8 mouse cellular contexts compared by ENCODE assay signal in genomic region chr12:101912626-101913490, GRCm38 (mm10). TPM values are rescaled to one million over a fixed set of nuclear protein-coding genes. Genes with fewer than 3 reads are reported as not detected.
A peak's percentile ranks its signal among the peaks of the same experiment; 100 is the strongest.
DNase-seq lines count a peak whose midpoint lies in the region; ATAC-seq and TF ChIP-seq lines count a peak whose summit lies in the region.

TSS of gene Trip11 (minus strand) at chr12:101913267.

- H3K4me1 ChIP-seq in bone marrow, adult 2 months (ENCODE audit: control insufficient read depth, insufficient read depth, low read length), result no peaks in the 10 kb centered on the region; the same call in none of the 2 replicates
- H3K4me1 ChIP-seq in embryonic facial prominence, embryonic 14.5 days (ENCODE audit: control insufficient read depth, insufficient read depth, low read length), result peaks cover 21% of the 10 kb centered on the region
- peaks cover 18% of the 10 kb centered on the region for H3K4me1 ChIP-seq in limb, embryonic 13.5 days
- peaks cover 27% of the 10 kb centered on the region for H3K4me1 ChIP-seq in midbrain, embryonic 15.5 days

- no peak for TF ChIP-seq CTCF in bone marrow, adult 2 months (IDR thresholded peaks at IDR 0.05; ENCODE audit: control insufficient read depth, insufficient read depth, low read length)

- peak within 1 kb of the TSS; percentile 96 for H3K9ac ChIP-seq in embryonic facial prominence, embryonic 14.5 days (ENCODE audit: low read depth, low read length)
- H3K9ac ChIP-seq in limb, embryonic 13.5 days, result peak within 1 kb of the TSS; percentile 94
- peak within 1 kb of the TSS; percentile 79 for H3K9ac ChIP-seq in midbrain, embryonic 15.5 days

- peak within 1 kb of the TSS; percentile 83 for H3K4me2 ChIP-seq in embryonic facial prominence, embryonic 14.5 days (ENCODE audit: low read depth, low read length)
- H3K4me2 ChIP-seq in limb, embryonic 13.5 days (replicated peaks), result peak within 1 kb of the TSS; percentile 79
- peak within 1 kb of the TSS; percentile 88 for H3K4me2 ChIP-seq in midbrain, embryonic 15.5 days

- under 1% methylated on average over 69 of the region's 69 CpGs for WGBS in bone marrow, adult 2 months
- WGBS in embryonic facial prominence, embryonic 14.5 days, result under 1% methylated on average over 57 of the region's 69 CpGs
- under 1% methylated on average over 69 of the region's 69 CpGs for WGBS in limb, embryonic 13.5 days
- under 1% methylated on average over 69 of the region's 69 CpGs for WGBS in midbrain, embryonic 15.5 days

- ATAC-seq in embryonic facial prominence, embryonic 14.5 days (ENCODE audit: low read depth), result peak; percentile 97
- peak; percentile 96 for ATAC-seq in limb, embryonic 13.5 days (ENCODE audit: low FRiP score, low read depth)
- ATAC-seq in midbrain, embryonic 15.5 days (replicated peaks), result peak; percentile 98

- H3K27ac ChIP-seq in bone marrow, adult 2 months (ENCODE audit: control insufficient read depth, insufficient read depth, low read depth, low read length, poor library complexity), result peak within 1 kb of the TSS; percentile 94
- H3K27ac ChIP-seq in embryonic facial prominence, embryonic 14.5 days (replicated peaks; ENCODE audit: low read depth, low read length), result peak within 1 kb of the TSS; percentile 94
- H3K27ac ChIP-seq in limb, embryonic 13.5 days, result peak within 1 kb of the TSS; percentile 91
- peak within 1 kb of the TSS; percentile 87 for H3K27ac ChIP-seq in midbrain, embryonic 15.5 days

- TF ChIP-seq POLR2A in bone marrow, adult 2 months (IDR thresholded peaks at IDR 0.05; ENCODE audit: borderline replicate concordance, control insufficient read depth, low read depth, low read length), result peak; percentile 93; the same call in 1 of the 2 replicates

- peak within 1 kb of the TSS; percentile 99 for H3K4me3 ChIP-seq in bone marrow, adult 2 months (replicated peaks; ENCODE audit: control insufficient read depth, low read depth, low read length)
- H3K4me3 ChIP-seq in embryonic facial prominence, embryonic 14.5 days (ENCODE audit: low read depth, low read length), result peak within 1 kb of the TSS; percentile 93
- peak within 1 kb of the TSS; percentile 89 for H3K4me3 ChIP-seq in limb, embryonic 13.5 days
- H3K4me3 ChIP-seq in midbrain, embryonic 15.5 days, result peak within 1 kb of the TSS; percentile 79

- peaks cover 16% of the 10 kb centered on the region for H3K36me3 ChIP-seq in embryonic facial prominence, embryonic 14.5 days (ENCODE audit: control insufficient read depth, insufficient read depth, low read length)
- H3K36me3 ChIP-seq in limb, embryonic 13.5 days, result peaks cover 16% of the 10 kb centered on the region
- 0 out of 2 replicates have a peak, but pooled peaks cover 7% of the 10 kb centered on the region for H3K36me3 ChIP-seq in midbrain, embryonic 15.5 days (replicated peaks)

- 0 out of 2 replicates have a peak, but pooled peaks cover 2% of the 10 kb centered on the region for H3K27me3 ChIP-seq in embryonic facial prominence, embryonic 14.5 days (replicated peaks; ENCODE audit: control insufficient read depth, insufficient read depth, low read length)
- H3K27me3 ChIP-seq in limb, embryonic 13.5 days, result no peaks in the 10 kb centered on the region
- H3K27me3 ChIP-seq in midbrain, embryonic 15.5 days (replicated peaks), result no peaks in the 10 kb centered on the region

- peak; percentile 94 for DNase-seq in A20 (ENCODE audit: low read depth, low spot score)
- DNase-seq in embryonic facial prominence, embryonic 14.5 days (ENCODE audit: low spot score), result peak; percentile 95
- DNase-seq in heart, adult 9 months (ENCODE audit: low spot score in 2 of 2), result peak; percentile 86 to 89
- DNase-seq in kidney, adult 9 months, result peak; percentile 95
- peak; percentile 82 to 83 for DNase-seq in spleen, adult 18-20 months

- H3K9me3 ChIP-seq in embryonic facial prominence, embryonic 14.5 days (ENCODE audit: control insufficient read depth, low read length), result no peaks in the 10 kb centered on the region
- H3K9me3 ChIP-seq in limb, embryonic 13.5 days, result no peaks in the 10 kb centered on the region
- H3K9me3 ChIP-seq in midbrain, embryonic 15.5 days, result no peaks in the 10 kb centered on the region

RNA-seq across cellular contexts. Expression of gene Trip11, which starts in this region (rescaled TPM):
- 7.9 and 17.8 TPM in 2 replicates for polyA plus RNA-seq in bone marrow, adult 2 months (2011; ENCODE audit: insufficient read depth, insufficient read length, low replicate concordance, missing spikeins)
- 22.2 and 26.0 TPM in 2 replicates for polyA plus RNA-seq in embryonic facial prominence, embryonic 14.5 days (2014; fragmentation: Nextera tagmentation; extraction: Ambion mirVana)
- 29.7 and 33.4 TPM in 2 replicates for polyA plus RNA-seq in limb, embryonic 13.5 days (2015; fragmentation: Nextera tagmentation; extraction: Ambion mirVana)
- 23.6 and 26.5 TPM in 2 replicates for polyA plus RNA-seq in midbrain, embryonic 15.5 days (2015; fragmentation: Nextera tagmentation; extraction: Ambion mirVana)

Comparison
In these comparisons a context has a peak if more than half of its experiments do, and no peak if none do; other contexts are left out.
1. Peak in every context shown above with its lines: DNase-seq, ATAC-seq, H3K4me3 ChIP-seq and H3K27ac ChIP-seq.